Mouse (Mus musculus): ENCODE results near the gene Trh.

Trh gene

DNA sequence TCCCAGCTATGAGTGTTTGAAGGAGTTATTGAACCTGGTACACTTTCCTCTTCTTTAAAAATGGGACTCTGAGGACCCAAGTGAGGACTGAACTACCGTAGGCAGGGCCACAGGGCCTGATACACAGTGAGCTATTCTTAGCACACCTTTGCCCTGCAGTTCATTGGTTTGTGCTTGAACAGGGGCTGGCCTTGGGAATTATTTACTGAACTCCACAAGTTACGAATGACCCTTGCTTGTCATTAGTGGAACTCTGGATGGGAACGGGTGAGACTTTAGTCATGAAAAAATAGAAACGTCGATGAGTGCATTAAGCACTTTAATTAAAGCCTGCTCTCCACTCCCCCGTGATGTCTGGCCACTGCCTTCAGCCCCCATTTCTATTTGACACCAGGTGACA is 22.8 kb downstream of the Trh start:
- no peak for DNase-seq

DNA sequence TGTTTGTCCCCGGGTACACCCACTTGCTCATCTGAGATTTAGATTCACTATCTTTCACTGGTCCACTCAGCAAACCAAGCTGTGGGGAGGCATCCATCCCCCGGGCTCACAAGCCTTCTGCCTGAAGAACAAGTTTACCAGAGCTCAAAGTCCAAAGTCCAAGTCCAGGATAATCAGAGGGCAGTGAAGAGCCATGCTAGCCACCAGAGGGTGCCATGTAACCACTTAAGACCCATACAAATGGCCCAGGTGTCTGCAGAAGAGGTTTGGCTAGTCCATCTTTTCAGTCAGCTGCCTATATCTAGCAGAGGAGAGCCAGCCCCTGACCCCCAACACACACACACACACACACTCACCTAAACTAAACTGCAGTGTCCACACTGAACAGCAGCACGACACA is 25.0 kb downstream of the Trh start:
- DNase-seq: no peak

GRCm38 (mm10) chr6:92214773-92215449 is 29.5 kb downstream of the Trh start, which contains the start of gene Rbsn:
Gene Rbsn, minus strand, starts transcription at chr6:92214925.
- peak; percentile 99 for DNase-seq

- no peak for DNase-seq
Observed at GRCm38 (mm10) chr6:92214055-92214772, 30.2 kb downstream of the Trh start.

DNA sequence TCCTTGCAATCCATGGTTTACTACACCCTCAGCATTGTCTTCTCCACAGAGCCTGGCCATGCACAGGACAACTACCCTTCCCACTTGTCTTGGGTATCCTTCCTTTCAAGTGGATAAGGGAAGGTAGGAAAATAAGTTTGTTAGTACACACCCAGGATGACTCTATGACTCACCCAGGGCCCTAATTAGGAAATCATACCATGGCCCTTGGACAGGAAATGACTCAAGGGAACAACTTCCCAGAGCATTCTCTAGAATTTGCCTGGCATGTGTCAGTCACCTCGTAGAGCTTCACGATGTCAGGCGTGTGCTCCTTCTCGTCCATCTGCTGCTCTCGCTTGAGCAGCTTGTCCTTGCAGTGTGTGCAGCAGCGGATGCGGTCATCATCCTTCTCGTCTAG is 45.0 kb downstream of the Trh start:
- DNase-seq: peak; percentile 82

Measured in heart, adult 11 months (tissue).